Mouse (Mus musculus) layer of hippocampus, adult 2 months (tissue): ENCODE results near the gene Slc28a3. TPM values are rescaled to one million over a fixed set of nuclear protein-coding genes. Genes with fewer than 3 reads are reported as not detected.
A peak's percentile ranks its signal among the peaks of the same experiment; 100 is the strongest.

Experiments used
- DNase-seq, 2 experiments: peaks; one replicate each; pipeline ENCODE4 v3.0.0; 2022; ENCODE audit warnings: low spot score in 2 of 2
- H3K27ac ChIP-seq: fragments of 200-600 bp; 2 replicates; pipeline ENCODE4 v1.8.1; 2022
- H3K4me3 ChIP-seq: fragments of 200-600 bp; 2 replicates; pipeline ENCODE4 v1.8.1; 2022; ENCODE audit warnings: mild to moderate bottlenecking
- CTCF ChIP-seq: fragments of 200-600 bp; conservative IDR thresholded peaks from 2 replicates; pipeline ENCODE4 v1.8.1; 2022; ENCODE audit warnings: antibody characterized with exemption, mild to moderate bottlenecking, moderate library complexity
- total RNA-seq, 2 experiments: library from RNA; stranded (reverse); gene quantifications; 2 replicates each; pipeline ENCODE4 v1.2.3; 2021

Slc28a3 gene
- total RNA-seq, 2 experiments from 2014 or later = 0.10 TPM; not detected in 1

DNA sequence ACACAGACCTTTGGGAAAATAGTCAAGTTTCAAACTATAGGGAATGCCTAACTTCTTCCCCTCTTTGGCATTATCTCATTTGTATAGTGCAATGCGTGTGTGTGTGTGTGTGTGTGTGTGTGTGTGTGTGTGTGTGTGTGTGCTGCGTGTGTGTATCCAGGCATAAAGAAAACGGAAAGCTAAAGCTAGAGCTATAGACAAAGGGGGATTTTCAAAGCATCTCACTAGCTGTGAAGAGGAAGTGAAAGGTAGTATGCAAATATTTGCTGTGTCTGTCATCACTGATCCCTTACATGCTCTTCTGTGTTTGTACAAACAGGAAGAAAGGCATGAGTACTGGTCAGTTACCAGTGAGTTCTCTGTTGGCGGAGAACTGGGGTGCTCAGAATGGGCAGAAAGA is 58.8 kb downstream of the Slc28a3 start:
- no peak for TF ChIP-seq CTCF
- H3K4me3 ChIP-seq = no peak overlapping the region
- no peak overlapping the region for H3K27ac ChIP-seq
- no peak for DNase-seq

DNA sequence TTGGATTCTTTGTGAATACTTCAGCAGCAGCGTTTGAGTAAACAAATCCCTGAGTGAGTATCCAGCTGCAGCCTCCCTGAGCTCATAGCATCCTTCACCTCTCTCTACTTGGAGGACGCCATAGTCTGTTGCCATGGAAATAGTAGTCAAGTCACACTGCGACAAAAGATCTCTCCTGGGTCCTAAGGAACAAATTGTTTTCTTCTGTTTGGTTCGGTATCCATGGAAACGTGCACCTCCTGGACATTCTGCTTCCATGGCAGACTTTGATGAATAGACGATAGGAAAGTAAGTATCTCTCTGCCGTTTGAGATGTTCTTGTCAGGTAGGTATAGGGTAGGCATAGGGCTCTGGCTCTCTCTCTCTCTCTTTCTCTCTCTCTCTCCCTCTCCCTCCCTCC is 63.1 kb downstream of the Slc28a3 start:
- DNase-seq = peak; percentile 44 to 64
- H3K27ac ChIP-seq = peak overlapping the region; percentile 69; the same call in 1 of the 2 replicates
- no peak for TF ChIP-seq CTCF
- H3K4me3 ChIP-seq = no peak overlapping the region

DNA sequence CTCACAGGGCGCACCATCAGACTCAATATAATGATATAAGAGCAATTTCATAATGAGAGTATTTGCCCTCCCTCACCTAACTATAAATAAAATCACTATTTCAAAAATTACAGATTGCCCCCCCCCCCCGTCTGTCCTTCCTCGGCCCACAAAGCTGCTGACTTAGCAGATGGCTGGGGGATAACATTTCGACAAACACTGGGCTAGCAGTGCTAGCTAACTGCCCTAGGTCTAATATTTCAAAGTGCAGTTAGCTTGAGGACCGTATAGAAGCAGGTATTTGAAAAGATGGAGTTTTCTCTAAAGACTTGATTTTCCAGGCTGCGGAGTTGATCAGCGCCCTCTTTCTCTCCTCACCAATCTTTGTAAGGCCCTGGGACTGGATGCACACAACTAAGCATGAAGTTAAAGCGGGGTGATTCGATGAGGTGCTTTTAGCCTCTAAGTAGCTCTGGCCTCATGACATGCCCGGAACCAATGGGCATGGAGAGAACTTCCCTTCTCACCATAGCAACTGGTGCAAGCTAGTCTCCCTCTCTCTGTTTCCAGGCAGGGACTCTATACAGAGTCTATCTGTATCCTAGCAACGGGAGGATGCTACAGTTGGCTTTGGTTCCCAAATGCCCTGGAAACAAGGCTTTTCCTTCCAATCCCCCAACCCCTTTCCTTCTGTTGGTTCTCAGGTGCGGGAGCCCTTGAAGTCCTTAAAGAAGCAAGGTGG is 66.8 kb downstream of the Slc28a3 start:
- H3K27ac ChIP-seq = peak overlapping the region; percentile 85
- no peak for TF ChIP-seq CTCF
- H3K4me3 ChIP-seq = peak overlapping the region; percentile 23; the same call in 1 of the 2 replicates
- DNase-seq = peak; percentile 54 to 77

DNA sequence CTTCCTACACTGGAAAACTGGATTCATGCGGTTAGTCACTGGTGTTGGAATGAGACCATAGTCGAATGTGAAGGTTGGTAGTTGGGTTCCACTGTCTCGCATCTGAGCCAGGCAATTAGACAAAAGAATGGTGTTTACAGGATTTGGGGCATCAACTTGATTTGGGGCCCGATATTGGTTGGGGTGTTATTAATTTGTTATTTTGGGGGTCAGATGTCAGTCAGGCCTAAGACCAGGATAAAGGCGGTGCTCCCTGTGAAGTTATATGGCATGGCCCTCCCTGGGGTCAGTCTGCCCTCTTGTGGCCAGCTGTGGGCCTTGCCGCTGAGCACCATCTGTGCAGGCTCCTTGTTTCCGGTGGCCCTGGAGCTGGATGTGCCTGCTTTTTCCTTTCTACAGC is 67.6 kb downstream of the Slc28a3 start:
- DNase-seq = peak; percentile 63 to 78
- Histone ChIP-seq H3K4me3 (no peak overlapping the region), H3K27ac (peak overlapping the region; percentile 85)
- TF ChIP-seq CTCF = peak; percentile 91

DNA sequence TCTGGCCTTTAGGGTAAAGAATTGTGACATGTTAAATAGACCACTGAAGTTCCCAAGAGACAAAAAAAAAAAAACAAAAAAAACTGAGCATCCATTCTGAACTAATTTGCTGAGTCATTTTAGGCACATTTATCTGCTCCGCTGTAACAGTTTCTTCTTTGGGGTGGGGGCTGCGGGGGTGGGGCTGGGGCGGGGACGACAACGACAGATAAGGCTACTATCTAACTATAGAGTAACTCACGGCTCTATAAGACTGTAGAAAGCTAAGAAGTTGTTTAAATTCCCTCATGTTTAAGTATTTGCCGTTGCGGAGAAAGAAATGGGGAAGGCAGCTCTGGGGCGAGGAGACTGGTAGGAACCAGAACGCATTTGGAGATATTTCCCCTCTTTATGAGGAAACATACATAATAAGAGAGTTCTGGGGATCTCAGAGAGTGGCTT is 68.1 kb downstream of the Slc28a3 start:
- Histone ChIP-seq H3K4me3 (no peak overlapping the region), H3K27ac (peak overlapping the region; percentile 85; the same call in 1 of the 2 replicates)
- no peak for TF ChIP-seq CTCF
- no peak for DNase-seq

DNA sequence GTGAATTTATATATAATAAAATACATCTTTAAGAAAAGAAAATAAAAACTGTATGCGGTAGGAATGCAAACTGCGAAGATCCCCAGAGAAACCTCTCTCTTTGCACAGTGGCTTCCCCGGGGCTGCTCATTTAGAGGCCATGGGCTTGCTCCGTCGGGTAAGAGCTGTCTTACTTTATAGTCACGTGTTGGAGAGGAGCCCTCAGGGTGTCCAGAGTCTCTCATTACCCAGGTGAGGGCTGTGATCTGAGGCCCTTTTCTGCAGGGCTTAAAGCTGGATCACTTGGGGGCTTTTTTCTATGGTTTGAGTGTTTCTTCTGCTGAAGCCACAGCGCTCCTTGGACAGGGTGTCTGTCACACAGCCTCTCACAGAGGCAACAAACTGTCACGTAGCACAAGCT is 68.5 kb downstream of the Slc28a3 start:
- no peak for DNase-seq
- no peak for TF ChIP-seq CTCF
- H3K27ac ChIP-seq = peak overlapping the region; percentile 43; the same call in 1 of the 2 replicates
- no peak overlapping the region for H3K4me3 ChIP-seq

DNA sequence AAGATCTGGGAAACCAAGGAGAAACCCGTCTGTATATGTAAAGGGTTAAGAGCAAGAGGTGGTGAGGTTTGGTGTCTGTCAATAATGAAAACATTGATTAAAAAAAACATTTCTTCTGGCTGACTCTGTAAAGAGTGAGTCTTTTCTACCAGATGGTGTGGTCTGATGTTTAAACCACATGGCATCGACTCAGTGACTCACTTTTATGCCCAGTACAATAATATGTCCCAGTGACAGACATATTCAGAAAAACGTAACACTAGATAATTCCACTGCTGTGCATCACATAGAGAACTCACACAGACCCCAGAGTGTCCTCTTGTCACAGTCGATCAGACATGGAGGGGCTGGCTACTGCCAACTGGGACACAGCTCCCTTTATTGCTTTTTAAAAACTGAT is 69.1 kb downstream of the Slc28a3 start:
- DNase-seq = no peak
- no peak overlapping the region for H3K27ac ChIP-seq
- H3K4me3 ChIP-seq = no peak overlapping the region
- no peak for TF ChIP-seq CTCF

DNA sequence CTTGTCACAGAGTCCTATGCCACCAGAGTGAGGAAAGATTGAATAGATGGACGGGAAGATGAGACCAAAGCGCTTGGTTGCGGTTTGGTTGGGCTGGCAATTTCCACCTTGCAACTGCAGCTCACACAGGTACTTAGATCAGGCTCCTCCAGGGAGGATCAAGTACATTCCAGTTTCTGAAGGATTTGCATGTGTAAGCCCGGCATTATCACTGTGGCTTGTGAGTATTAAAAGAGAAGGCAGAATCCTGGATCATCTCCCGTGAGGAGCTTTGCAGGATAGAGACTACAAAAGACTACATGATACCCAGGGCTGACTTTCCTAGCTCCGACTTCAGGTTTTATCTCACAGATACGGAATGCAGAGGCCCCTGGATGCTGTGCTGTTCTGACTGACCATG is 71.7 kb downstream of the Slc28a3 start:
- Histone ChIP-seq H3K4me3 (no peak overlapping the region), H3K27ac (no peak overlapping the region)
- DNase-seq = no peak
- TF ChIP-seq CTCF = no peak

DNA sequence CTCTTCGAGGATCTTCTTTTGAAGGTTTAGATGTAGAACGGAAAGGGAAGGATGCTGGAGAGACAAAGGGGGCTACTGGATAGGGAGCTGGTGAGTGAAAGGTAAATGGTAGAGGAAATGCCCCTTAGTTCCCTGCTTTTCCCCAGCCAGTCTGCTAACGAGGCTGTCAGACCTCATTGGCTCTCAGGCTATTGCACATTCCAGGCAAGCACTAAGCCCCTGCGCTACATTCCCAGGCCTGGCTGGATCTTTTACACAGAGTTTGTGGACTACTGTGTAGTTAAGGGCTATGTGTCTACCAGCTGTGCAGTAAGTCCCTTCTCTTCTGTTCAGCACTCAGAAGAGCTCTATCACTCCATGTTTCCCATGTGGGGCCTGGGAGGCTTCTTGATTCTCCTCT is 72.3 kb downstream of the Slc28a3 start:
- no peak for TF ChIP-seq CTCF
- DNase-seq = no peak
- Histone ChIP-seq H3K27ac (no peak overlapping the region), H3K4me3 (no peak overlapping the region)

DNA sequence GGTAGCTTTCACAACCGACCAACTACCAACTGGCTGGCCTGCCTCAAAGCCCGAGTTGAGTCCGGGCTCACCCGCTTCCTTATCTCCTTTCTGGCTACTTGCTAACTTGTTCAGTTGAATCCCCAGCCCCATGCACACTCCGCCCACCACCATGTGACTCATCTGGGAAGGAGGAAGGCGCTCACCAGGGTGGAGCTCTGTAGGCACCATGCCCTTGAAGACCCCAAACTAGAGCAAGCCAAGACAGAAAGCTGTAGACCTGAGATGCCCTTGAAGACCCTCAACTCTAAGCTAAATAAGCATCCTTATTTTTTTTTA is 72.8 kb downstream of the Slc28a3 start:
- DNase-seq = no peak
- no peak overlapping the region for H3K4me3 ChIP-seq
- no peak for TF ChIP-seq CTCF
- no peak overlapping the region for H3K27ac ChIP-seq

DNA sequence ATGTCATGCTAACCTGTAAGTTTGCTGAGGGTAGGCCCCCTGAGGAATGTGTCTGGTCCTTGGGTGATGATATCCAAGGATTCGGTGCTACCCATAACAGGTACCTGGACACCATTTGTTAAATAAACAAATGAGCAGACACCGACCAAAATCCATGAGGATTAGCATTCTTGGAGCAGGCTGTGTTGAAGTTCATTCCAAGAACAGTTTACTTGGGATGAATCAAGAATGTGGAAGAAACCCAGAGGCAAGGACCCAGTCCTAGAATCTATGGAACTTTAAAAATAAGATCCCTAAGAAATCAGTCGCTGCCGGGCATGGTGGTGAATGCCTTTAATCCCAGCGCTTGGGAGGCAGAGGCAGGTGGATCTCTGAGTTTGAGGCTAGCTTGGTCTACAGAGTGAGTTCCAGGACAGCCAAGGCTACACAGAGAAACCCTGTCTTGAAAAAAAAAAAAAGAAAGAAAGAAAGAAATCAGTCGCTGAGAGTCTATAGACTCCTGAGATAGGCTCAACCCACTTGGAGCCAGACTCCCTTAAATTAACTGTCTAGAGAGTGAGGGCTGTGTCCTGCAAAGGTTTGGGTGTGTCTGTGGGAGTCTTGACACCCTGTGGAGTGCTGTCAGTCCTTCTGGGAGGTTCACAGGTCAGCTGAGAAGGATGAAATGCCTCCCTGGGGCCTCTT is 73.3 kb downstream of the Slc28a3 start:
- no peak for TF ChIP-seq CTCF
- Histone ChIP-seq H3K4me3 (no peak overlapping the region), H3K27ac (no peak overlapping the region)
- DNase-seq = no peak

DNA sequence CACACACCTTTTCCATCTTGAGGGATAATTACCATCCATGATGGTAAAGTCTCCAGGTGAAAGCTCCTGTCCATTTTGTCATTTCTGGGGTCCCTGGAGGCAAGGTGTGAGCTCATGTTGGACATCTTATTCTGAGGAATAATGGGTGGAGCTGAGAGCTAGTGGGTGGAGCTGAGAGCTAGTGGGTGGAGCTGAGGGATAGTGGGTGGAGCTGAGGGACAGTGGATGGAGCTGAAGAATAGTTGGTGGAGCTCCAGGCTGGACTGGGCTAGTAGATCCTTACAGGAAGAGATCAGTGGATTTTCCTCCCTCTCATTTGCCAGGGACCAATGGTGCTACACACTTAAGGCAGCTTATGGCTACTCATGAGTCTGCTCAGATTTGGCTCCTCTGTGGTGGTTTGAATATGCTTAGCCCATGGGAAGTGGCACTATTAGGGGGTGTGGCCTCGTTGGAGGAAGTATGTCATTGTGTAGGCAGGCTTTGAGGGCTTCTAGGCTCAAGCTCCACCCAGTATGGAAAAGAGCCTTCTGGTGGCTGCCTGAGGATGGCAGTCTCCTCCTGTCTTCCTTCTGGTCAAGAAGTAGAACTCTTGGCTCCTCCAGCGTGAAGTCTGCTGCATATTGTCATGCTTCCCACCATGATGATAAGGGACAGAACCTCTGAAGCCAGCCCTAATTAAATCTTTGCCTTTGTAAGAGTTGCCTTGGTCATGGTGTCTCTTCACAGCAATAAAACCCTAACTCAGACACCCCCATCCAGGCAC is 74.0 kb downstream of the Slc28a3 start:
- Histone ChIP-seq H3K4me3 (no peak overlapping the region), H3K27ac (no peak overlapping the region)
- DNase-seq = no peak
- no peak for TF ChIP-seq CTCF

DNA sequence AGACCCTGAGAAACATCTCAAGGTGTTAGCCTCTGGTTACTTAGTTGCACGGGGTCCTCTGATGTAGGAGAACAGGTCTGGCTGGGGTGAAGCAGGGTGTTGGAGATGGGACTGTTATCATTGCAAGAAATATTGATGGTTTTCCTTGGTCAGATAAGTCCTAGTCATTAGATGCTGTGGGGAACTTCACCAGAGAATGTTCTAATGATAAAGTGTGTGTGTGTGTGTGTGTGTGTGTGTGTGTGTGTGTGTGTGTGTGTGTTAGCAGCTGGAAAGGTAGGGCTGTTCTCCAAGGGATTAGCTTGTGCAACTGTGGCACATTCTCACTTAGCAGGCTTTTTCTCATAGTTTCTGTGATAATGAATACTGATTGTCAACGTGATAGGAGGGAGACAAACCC is 75.4 kb downstream of the Slc28a3 start:
- no peak for TF ChIP-seq CTCF
- Histone ChIP-seq H3K4me3 (no peak overlapping the region), H3K27ac (no peak overlapping the region)
- DNase-seq = no peak
